Comparison of ENCODE assay signal across 11 mouse cellular contexts in genomic region chr5:139734016-139734415, GRCm38 (mm10). TPM values are rescaled to one million over a fixed set of nuclear protein-coding genes. Genes with fewer than 3 reads are reported as not detected.
DNase-seq lines count a peak whose midpoint lies in the region; ATAC-seq and TF ChIP-seq lines count a peak whose summit lies in the region.
"Had no signal": no experiment of that assay in that cellular context is flagged by ENCODE, and none has a peak within 500 bp of the region (broad histone marks: within the 10 kb centered on the region; RNA-seq: fewer than 3 reads in every experiment).

No protein-coding gene starts in this region.

- TF ChIP-seq CTCF in stomach, postnatal 0 days (IDR thresholded peaks at IDR 0.05; ENCODE audit: low read depth): no peak

- H3K4me1 ChIP-seq in heart, embryonic 11.5 days (ENCODE audit: control insufficient read depth, insufficient read depth, low read length): peaks cover 36% of the 10 kb centered on the region
- peaks cover 90% of the 10 kb centered on the region for H3K4me1 ChIP-seq in liver, embryonic 12.5 days
- H3K4me1 ChIP-seq in stomach, postnatal 0 days (replicated peaks; ENCODE audit: control insufficient read depth, insufficient read depth): peaks cover 12% of the 10 kb centered on the region
- peaks cover 7% of the 10 kb centered on the region for H3K4me1 ChIP-seq in forebrain, embryonic 14.5 days (ENCODE audit: control insufficient read depth, insufficient read depth, low read length)

- peak overlapping the region; percentile 36; the same call in 1 of the 2 replicates for H3K9ac ChIP-seq in heart, embryonic 11.5 days (ENCODE audit: low read depth, low read length)
- H3K9ac ChIP-seq in liver, embryonic 12.5 days: peak overlapping the region; percentile 86
- no peak overlapping the region; the same call in 1 of the 2 replicates for H3K9ac ChIP-seq in stomach, postnatal 0 days (ENCODE audit: low read length)
- H3K9ac ChIP-seq in forebrain, embryonic 14.5 days (ENCODE audit: low read length): no peak overlapping the region

- ATAC-seq in heart, embryonic 11.5 days (replicated peaks; ENCODE audit: insufficient number of reproducible peaks, low FRiP score, low TSS enrichment): no peak
- ATAC-seq in liver, embryonic 12.5 days: peak; percentile 77
- ATAC-seq in stomach, postnatal 0 days (ENCODE audit: low FRiP score, low TSS enrichment): no peak
- no peak for ATAC-seq in forebrain, embryonic 14.5 days

- no peaks in the 10 kb centered on the region for H3K9me3 ChIP-seq in heart, embryonic 11.5 days (replicated peaks; ENCODE audit: control insufficient read depth, low read length)
- no peaks in the 10 kb centered on the region for H3K9me3 ChIP-seq in liver, embryonic 12.5 days (replicated peaks)
- H3K9me3 ChIP-seq in stomach, postnatal 0 days (ENCODE audit: control insufficient read depth, low read length): no peaks in the 10 kb centered on the region
- H3K9me3 ChIP-seq in forebrain, embryonic 14.5 days (replicated peaks; ENCODE audit: control insufficient read depth, low read length): no peaks in the 10 kb centered on the region

- TF ChIP-seq EP300 in stomach, postnatal 0 days (optimal IDR thresholded peaks at IDR 0.05): no peak

- H3K36me3 ChIP-seq in heart, embryonic 11.5 days (ENCODE audit: control insufficient read depth, insufficient read depth, low read length): no peaks in the 10 kb centered on the region
- H3K36me3 ChIP-seq in liver, embryonic 12.5 days: peaks cover 27% of the 10 kb centered on the region
- H3K36me3 ChIP-seq in stomach, postnatal 0 days (ENCODE audit: control insufficient read depth, insufficient read depth, low read length): no peaks in the 10 kb centered on the region
- H3K36me3 ChIP-seq in forebrain, embryonic 14.5 days (ENCODE audit: control insufficient read depth, insufficient read depth, low read length): no peaks in the 10 kb centered on the region

- peak overlapping the region; percentile 92 for H3K4me2 ChIP-seq in heart, embryonic 11.5 days
- H3K4me2 ChIP-seq in liver, embryonic 12.5 days: peak overlapping the region; percentile 100
- peak overlapping the region; percentile 99 for H3K4me2 ChIP-seq in stomach, postnatal 0 days (replicated peaks; ENCODE audit: low read depth)
- H3K4me2 ChIP-seq in forebrain, embryonic 14.5 days (ENCODE audit: low read length): no peak overlapping the region

- H3K27me3 ChIP-seq in heart, embryonic 11.5 days (ENCODE audit: control insufficient read depth, insufficient read depth, low read length): peaks cover 11% of the 10 kb centered on the region; the same call in 1 of the 2 replicates
- no peaks in the 10 kb centered on the region for H3K27me3 ChIP-seq in liver, embryonic 12.5 days (replicated peaks)
- no peaks in the 10 kb centered on the region for H3K27me3 ChIP-seq in stomach, postnatal 0 days (ENCODE audit: control insufficient read depth, insufficient read depth, low read length)
- 0 out of 2 replicates have a peak, but pooled peaks cover 3% of the 10 kb centered on the region for H3K27me3 ChIP-seq in forebrain, embryonic 14.5 days (replicated peaks; ENCODE audit: control insufficient read depth, insufficient read depth, low read length)

- H3K27ac ChIP-seq in heart, embryonic 11.5 days (ENCODE audit: low read depth, low read length): peak overlapping the region; percentile 74
- H3K27ac ChIP-seq in liver, embryonic 12.5 days: peak overlapping the region; percentile 98
- peak overlapping the region; percentile 67 for H3K27ac ChIP-seq in stomach, postnatal 0 days (replicated peaks)
- H3K27ac ChIP-seq in forebrain, embryonic 14.5 days (ENCODE audit: low read depth, low read length): no peak overlapping the region

- WGBS in heart, embryonic 11.5 days (ENCODE audit: insufficient replicate concordance): 19% methylated on average over 3 of the region's 3 CpGs
- 6% methylated on average over 3 of the region's 3 CpGs for WGBS in liver, embryonic 12.5 days (ENCODE audit: insufficient replicate concordance)
- 40% methylated on average over 3 of the region's 3 CpGs for WGBS in stomach, postnatal 0 days
- 84% methylated on average over 3 of the region's 3 CpGs for WGBS in forebrain, embryonic 14.5 days

- intact Hi-C loops in heart, postnatal 25 days (cut with DNase I): no loop called here

- no peak for DNase-seq in heart, postnatal 25 days (ENCODE audit: low spot score)
- peak; percentile 58 for DNase-seq in spleen, adult 12 weeks (ENCODE audit: low spot score)
- DNase-seq in spleen, postnatal 14 days (ENCODE audit: low spot score in 2 of 2): no peak
- no peak for DNase-seq in stomach, postnatal 0 days (ENCODE audit: low spot score)
- no peak for DNase-seq in forebrain, embryonic 14.5 days (ENCODE audit: low spot score)
- DNase-seq in gastrocnemius, postnatal 25 days: no peak
- DNase-seq: B cell, adult 2 months; cerebellum, postnatal 10 days; right cerebral cortex, postnatal 4 days had no signal

- H3K4me3 ChIP-seq in heart, embryonic 11.5 days (ENCODE audit: low read depth, low read length): peak overlapping the region; percentile 48; the same call in 1 of the 2 replicates
- H3K4me3 ChIP-seq in liver, embryonic 12.5 days: peak overlapping the region; percentile 78
- H3K4me3 ChIP-seq in stomach, postnatal 0 days (ENCODE audit: low read depth, low read length): no peak overlapping the region
- H3K4me3 ChIP-seq in forebrain, embryonic 14.5 days (ENCODE audit: low read depth, low read length): no peak overlapping the region

RNA-seq across cellular contexts. Expression of gene Micall2, which starts 2.1 kb away (rescaled TPM):
- 2.4 and 3.8 TPM in 2 replicates for polyA plus RNA-seq in heart, embryonic 11.5 days (2014; fragmentation: Nextera tagmentation; extraction: Ambion mirVana)
- 1 to 10 TPM; 2.7 to 3.2 TPM for total RNA-seq in heart, postnatal 25 days (2021)
- polyA plus RNA-seq in liver, embryonic 12.5 days (2016; fragmentation: Nextera tagmentation; extraction: Ambion mirVana): 15.5 and 18.3 TPM in 2 replicates
- polyA plus RNA-seq in stomach, postnatal 0 days (2015; fragmentation: Nextera tagmentation; extraction: Ambion mirVana): 6.6 and 8.7 TPM in 2 replicates
- polyA plus RNA-seq in forebrain, embryonic 14.5 days (2014; fragmentation: Nextera tagmentation; extraction: Ambion mirVana): 3.4 and 4.8 TPM in 2 replicates
- total RNA-seq in gastrocnemius, postnatal 25 days (2021): 1 to 10 TPM in 1 of 2 experiments, under 1 TPM in 1; 0.64 to 1.3 TPM

RNA-seq across cellular contexts. Expression of gene Ints1, which starts 41.5 kb away (rescaled TPM):
- 21.4 and 26.4 TPM in 2 replicates for polyA plus RNA-seq in heart, embryonic 11.5 days (2014; fragmentation: Nextera tagmentation; extraction: Ambion mirVana)
- total RNA-seq in heart, postnatal 25 days (2021): 10 to 100 TPM; 43.3 to 47.3 TPM
- polyA plus RNA-seq in liver, embryonic 12.5 days (2016; fragmentation: Nextera tagmentation; extraction: Ambion mirVana): 21.8 and 23.3 TPM in 2 replicates
- polyA plus RNA-seq in stomach, postnatal 0 days (2015; fragmentation: Nextera tagmentation; extraction: Ambion mirVana): 7.9 and 8.0 TPM in 2 replicates
- 31.8 and 33.2 TPM in 2 replicates for polyA plus RNA-seq in forebrain, embryonic 14.5 days (2014; fragmentation: Nextera tagmentation; extraction: Ambion mirVana)
- 10 to 100 TPM; 25.6 to 32.1 TPM for total RNA-seq in gastrocnemius, postnatal 25 days (2021)

RNA-seq across cellular contexts. Expression of gene Mafk, which starts 57.3 kb away (rescaled TPM):
- 13.5 and 19.1 TPM in 2 replicates for polyA plus RNA-seq in heart, embryonic 11.5 days (2014; fragmentation: Nextera tagmentation; extraction: Ambion mirVana)
- total RNA-seq in heart, postnatal 25 days (2021): 10 to 100 TPM; 30.2 to 30.9 TPM
- polyA plus RNA-seq in liver, embryonic 12.5 days (2016; fragmentation: Nextera tagmentation; extraction: Ambion mirVana): 47.7 and 48.9 TPM in 2 replicates
- polyA plus RNA-seq in stomach, postnatal 0 days (2015; fragmentation: Nextera tagmentation; extraction: Ambion mirVana): 19.4 TPM in 2 replicates
- polyA plus RNA-seq in forebrain, embryonic 14.5 days (2014; fragmentation: Nextera tagmentation; extraction: Ambion mirVana): 7.5 and 11.7 TPM in 2 replicates
- 10 to 100 TPM; 12.9 to 17.5 TPM for total RNA-seq in gastrocnemius, postnatal 25 days (2021)

Comparison
In these comparisons a context has a peak if more than half of its experiments do, and no peak if none do; other contexts are left out.
1. H3K4me3 ChIP-seq: peak in heart, embryonic 11.5 days (single experiment) and liver, embryonic 12.5 days (single experiment); none in stomach, postnatal 0 days (single experiment) and forebrain, embryonic 14.5 days (single experiment).
2. H3K9ac ChIP-seq: peak in heart, embryonic 11.5 days (single experiment) and liver, embryonic 12.5 days (single experiment); none in stomach, postnatal 0 days (single experiment) and forebrain, embryonic 14.5 days (single experiment).